Mouse (Mus musculus): ENCODE results near the gene H2al1h. TPM values are rescaled to one million over a fixed set of nuclear protein-coding genes. Genes with fewer than 3 reads are reported as not detected.

The H2al1h gene
- total RNA-seq, 2 experiments from 2014 or later: not detected

Other genes starting within 250 kb of the H2al1h start
- gene H2al1a, start 22.2 kb upstream of the H2al1h start, total RNA-seq (2021): not detected
- gene H2al1b, start 19.1 kb upstream of the H2al1h start, total RNA-seq (2021): not detected
- gene H2al1c, start 15.8 kb upstream of the H2al1h start, total RNA-seq (2021): not detected
- not detected for gene H2al1d, start 12.7 kb upstream of the H2al1h start, total RNA-seq (2021)
- not detected for gene H2al1e, start 9.6 kb upstream of the H2al1h start, total RNA-seq (2021)
- gene H2al1f, start 6.3 kb upstream of the H2al1h start, total RNA-seq (2021): not detected
- not detected for gene H2al1g, start 3.2 kb upstream of the H2al1h start, total RNA-seq (2021)
- gene H2al1i, start 3.2 kb downstream of the H2al1h start, total RNA-seq (2021): not detected
- gene H2al1j, start 6.3 kb downstream of the H2al1h start, total RNA-seq (2021): not detected